Mouse (Mus musculus): ENCODE data around the gene Iqgap1. TPM values are rescaled to one million over a fixed set of nuclear protein-coding genes. Genes with fewer than 3 reads are reported as not detected.
"Not testable (repeated sequence)": the region's sequence is repeated elsewhere in the genome, so short reads cannot be mapped to it uniquely, and the experiment has no call there.

Gene Iqgap1
- polyA plus RNA-seq, 1 experiment from 2014 or later, result 20.2 TPM

DNA sequence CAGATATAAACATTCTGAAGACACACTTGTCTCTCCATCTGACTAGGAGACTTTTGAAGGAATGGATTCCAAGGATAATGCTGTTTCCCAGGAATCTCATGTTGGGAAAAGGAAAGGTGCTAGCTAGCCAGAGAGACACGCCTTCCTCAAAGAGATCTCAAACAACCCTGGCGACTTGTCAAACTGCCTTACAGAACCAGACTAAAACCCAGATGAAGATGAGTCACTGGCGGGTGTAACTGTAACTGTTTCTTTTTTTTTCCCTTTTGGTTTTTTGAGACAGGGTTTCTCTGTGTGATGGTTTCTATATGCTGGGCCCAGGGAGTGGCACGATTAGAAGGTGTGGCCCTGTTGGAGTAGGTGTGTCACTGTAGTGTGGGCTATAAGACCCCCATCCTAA, 15.2 kb upstream of the Iqgap1 start:
- no peak for ATAC-seq (ENCODE audit: low FRiP score, low read depth)
- Histone ChIP-seq H3K4me2 (no peak overlapping the region), H3K36me3 (no peaks in the 10 kb centered on the region), H3K4me3 (no peak overlapping the region), H3K27ac (replicated peaks) (no peak overlapping the region), H3K27me3 (no peaks in the 10 kb centered on the region), H3K9me3 (no peaks in the 10 kb centered on the region), H3K4me1 (replicated peaks) (no peaks in the 10 kb centered on the region), H3K9ac (no peak overlapping the region)
- WGBS, result 88% methylated on average over 4 of the region's 4 CpGs

DNA sequence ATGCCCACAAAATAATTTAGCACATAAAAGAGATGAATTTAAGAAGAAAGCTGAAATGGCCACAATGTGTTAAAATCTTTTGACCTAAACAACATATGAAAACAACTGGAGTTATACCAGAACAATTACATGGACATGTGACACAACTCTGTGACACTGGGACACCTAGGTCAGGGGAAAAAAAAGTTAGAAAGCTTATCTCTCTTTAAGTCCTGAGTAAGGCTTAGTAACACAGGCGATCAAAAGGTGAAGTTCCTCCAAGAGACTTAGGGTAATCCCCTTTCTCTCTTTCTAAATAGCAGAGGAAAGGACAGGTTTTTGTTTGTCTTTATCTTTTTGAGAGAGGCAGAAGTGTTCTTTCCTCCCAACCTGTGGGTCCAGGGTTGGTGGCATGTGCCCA, 14.5 kb upstream of the Iqgap1 start:
- no peak for ATAC-seq (ENCODE audit: low FRiP score, low read depth)
- Histone ChIP-seq H3K9me3 (no peaks in the 10 kb centered on the region), H3K27ac (replicated peaks) (no peak overlapping the region), H3K36me3 (no peaks in the 10 kb centered on the region), H3K4me1 (replicated peaks) (no peaks in the 10 kb centered on the region), H3K27me3 (no peaks in the 10 kb centered on the region), H3K4me3 (no peak overlapping the region), H3K4me2 (no peak overlapping the region), H3K9ac (no peak overlapping the region)
- 49% methylated on average over 1 of the region's 1 CpGs for WGBS

DNA sequence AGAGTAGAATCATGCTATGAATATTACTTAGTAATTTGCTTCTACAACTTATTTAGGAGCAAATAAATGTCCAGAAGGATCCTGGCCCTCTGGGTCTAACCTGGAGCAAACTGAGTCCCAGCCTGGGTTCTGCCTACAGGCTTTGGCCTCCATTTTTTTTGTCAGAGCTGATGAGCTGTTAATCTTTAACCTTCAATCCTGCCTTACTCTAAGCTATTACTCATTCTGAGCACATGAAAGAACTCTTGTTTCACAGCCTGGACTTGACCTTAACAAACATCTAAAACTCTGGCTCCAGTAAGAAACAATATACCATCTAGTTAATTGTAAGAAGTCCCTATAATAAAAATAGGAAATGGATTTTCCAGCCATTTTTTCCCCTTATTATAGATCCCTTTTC, 14.0 kb upstream of the Iqgap1 start:
- H3K9me3 ChIP-seq, result no peaks in the 10 kb centered on the region
- no peak overlapping the region for H3K27ac ChIP-seq (replicated peaks)
- no peak overlapping the region for H3K9ac ChIP-seq
- no peaks in the 10 kb centered on the region for H3K36me3 ChIP-seq
- H3K27me3 ChIP-seq, result no peaks in the 10 kb centered on the region
- no peak overlapping the region for H3K4me3 ChIP-seq
- ATAC-seq (ENCODE audit: low FRiP score, low read depth), result no peak
- H3K4me1 ChIP-seq (replicated peaks), result no peaks in the 10 kb centered on the region
- no peak overlapping the region for H3K4me2 ChIP-seq

DNA sequence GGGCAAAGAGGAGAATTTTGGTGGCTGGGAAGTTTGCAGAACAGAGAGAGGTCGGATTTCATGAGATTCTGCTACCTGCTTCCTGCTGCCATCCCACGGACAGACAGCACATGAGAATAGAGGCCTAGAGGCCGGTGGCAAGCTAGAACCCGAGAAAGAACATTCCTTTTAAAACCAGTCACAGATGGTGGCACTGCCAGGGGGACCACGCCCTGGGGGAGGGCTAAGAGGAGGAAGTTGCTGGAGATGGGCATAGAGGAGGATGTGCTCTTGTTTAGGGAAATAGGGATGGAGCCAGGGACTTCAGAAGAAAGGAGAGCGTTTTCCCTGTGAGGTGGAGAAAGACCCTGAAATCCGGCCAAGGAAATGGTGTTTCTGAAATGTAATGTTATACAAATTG, 12.5 kb upstream of the Iqgap1 start:
- Histone ChIP-seq H3K4me1 (replicated peaks) (no peaks in the 10 kb centered on the region), H3K4me2 (no peak overlapping the region), H3K27ac (replicated peaks) (no peak overlapping the region), H3K9me3 (no peaks in the 10 kb centered on the region), H3K4me3 (no peak overlapping the region), H3K27me3 (no peaks in the 10 kb centered on the region), H3K9ac (no peak overlapping the region), H3K36me3 (no peaks in the 10 kb centered on the region)
- 43% methylated on average over 7 of the region's 7 CpGs for WGBS
- no peak for ATAC-seq (ENCODE audit: low FRiP score, low read depth)

DNA sequence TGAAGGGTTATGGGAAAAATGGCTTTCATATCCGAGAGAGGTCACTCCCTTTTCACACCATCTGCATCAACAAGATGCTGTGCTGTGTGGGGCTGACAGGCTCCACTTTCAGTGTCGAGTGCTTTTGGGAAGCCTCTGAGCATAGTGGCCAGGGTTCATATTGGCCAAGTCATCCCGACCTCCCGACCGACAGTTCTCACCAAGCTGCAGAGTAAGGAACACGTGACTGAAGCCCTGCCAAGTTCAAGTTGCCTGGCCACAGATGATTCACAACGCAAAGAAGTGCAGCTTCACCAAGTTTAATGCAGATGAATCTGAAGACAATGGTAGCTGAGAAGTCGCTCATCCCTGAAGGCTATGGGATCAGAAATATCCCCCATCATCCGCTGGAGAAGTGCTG, 12.0 kb upstream of the Iqgap1 start:
- no peaks in the 10 kb centered on the region for H3K9me3 ChIP-seq
- no peaks in the 10 kb centered on the region for H3K27me3 ChIP-seq
- no peaks in the 10 kb centered on the region for H3K36me3 ChIP-seq
- WGBS, result 53% methylated on average over 9 of the region's 9 CpGs
- H3K4me1 ChIP-seq (replicated peaks), result peaks cover 3% of the 10 kb centered on the region
- no peak overlapping the region for H3K4me3 ChIP-seq
- ATAC-seq (ENCODE audit: low FRiP score, low read depth), result no peak
- H3K27ac ChIP-seq (replicated peaks), result no peak overlapping the region
- no peak overlapping the region for H3K4me2 ChIP-seq
- no peak overlapping the region for H3K9ac ChIP-seq

DNA sequence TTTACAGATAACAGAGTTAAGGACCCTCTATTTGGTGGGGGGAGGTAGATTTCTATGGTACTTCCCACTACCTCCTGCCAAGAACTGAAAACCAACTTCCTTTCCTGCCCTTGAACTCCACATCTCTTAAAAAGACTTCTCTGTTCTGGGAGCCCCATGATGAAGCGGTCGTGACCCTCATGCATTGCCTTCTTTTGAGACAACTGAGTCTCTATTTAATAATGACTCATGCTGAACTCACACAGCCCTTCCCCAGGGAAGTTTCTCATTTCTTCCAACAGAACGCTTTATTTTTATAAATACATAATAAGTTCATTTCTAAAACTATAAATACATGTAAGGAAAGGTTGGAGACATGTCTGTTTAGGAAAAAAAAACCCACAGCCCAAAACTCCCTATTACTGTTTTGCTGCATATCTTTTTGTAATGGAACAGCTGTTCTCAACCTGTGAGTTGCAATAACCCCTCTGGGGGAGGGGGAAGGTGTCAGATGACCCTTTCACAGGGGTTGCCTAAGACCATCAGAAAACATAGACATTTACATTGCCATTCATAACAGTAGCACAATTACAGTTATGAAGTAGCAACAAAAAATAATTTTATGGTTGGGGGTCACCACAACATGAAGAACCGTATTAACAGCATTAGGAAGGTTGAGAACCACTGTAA, 10.3 kb upstream of the Iqgap1 start:
- H3K4me1 ChIP-seq (replicated peaks), result peaks cover 3% of the 10 kb centered on the region
- no peak overlapping the region for H3K27ac ChIP-seq (replicated peaks)
- 76% methylated on average over 4 of the region's 4 CpGs for WGBS
- H3K4me2 ChIP-seq, result no peak overlapping the region
- no peaks in the 10 kb centered on the region for H3K36me3 ChIP-seq
- H3K4me3 ChIP-seq, result no peak overlapping the region
- no peak for ATAC-seq (ENCODE audit: low FRiP score, low read depth)
- H3K9ac ChIP-seq, result no peak overlapping the region
- no peaks in the 10 kb centered on the region for H3K9me3 ChIP-seq
- no peaks in the 10 kb centered on the region for H3K27me3 ChIP-seq

DNA sequence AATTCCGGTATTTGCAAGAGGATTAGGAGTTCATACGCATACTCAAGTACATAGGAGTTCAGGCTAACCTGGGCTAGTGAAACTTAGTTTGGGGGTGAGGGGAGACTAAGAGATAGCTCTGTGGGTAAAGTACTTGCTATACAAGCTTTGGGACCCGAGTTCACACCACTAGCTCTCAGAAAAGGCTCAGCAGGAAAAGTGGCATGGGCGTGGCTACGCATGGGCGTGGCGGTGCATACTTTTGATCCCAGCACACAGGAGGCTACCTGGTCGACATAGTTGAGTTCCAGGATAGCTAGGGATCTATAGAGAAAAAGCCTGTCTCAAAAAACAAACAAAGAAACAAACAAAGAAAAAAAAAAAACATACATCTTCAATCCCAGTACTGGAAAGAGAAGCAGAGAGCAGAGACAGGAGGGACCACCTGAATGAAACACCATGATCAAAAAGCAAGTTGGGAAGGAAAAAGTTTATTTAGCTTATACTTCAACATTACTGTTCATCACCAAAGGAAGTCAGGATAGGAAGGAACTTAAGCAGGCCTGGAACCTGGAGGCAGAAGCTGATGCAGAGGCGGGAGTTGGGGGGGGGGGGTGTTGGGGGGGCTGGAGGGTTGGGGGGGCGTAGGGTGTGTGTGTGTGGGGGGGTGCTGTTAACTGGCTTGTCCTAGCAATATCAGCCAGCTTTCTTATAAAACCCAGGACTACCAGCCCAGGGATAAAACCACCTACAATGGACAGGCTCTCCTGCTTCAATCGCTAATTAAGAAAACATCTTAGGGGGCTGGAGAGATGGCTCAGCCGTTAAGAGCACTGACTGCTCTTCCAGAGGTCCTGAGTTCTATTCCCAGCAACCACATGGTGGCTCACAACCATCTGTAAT, 8.1 kb upstream of the Iqgap1 start:
- no peak overlapping the region for H3K9ac ChIP-seq
- no peaks in the 10 kb centered on the region for H3K36me3 ChIP-seq
- peaks cover 3% of the 10 kb centered on the region for H3K4me1 ChIP-seq (replicated peaks)
- no peak overlapping the region for H3K4me3 ChIP-seq
- no peaks in the 10 kb centered on the region for H3K27me3 ChIP-seq
- no peaks in the 10 kb centered on the region for H3K9me3 ChIP-seq
- no peak overlapping the region for H3K4me2 ChIP-seq
- WGBS, result 47% methylated on average over 11 of the region's 12 CpGs
- ATAC-seq (ENCODE audit: low FRiP score, low read depth), result no peak
- no peak overlapping the region for H3K27ac ChIP-seq (replicated peaks)

DNA sequence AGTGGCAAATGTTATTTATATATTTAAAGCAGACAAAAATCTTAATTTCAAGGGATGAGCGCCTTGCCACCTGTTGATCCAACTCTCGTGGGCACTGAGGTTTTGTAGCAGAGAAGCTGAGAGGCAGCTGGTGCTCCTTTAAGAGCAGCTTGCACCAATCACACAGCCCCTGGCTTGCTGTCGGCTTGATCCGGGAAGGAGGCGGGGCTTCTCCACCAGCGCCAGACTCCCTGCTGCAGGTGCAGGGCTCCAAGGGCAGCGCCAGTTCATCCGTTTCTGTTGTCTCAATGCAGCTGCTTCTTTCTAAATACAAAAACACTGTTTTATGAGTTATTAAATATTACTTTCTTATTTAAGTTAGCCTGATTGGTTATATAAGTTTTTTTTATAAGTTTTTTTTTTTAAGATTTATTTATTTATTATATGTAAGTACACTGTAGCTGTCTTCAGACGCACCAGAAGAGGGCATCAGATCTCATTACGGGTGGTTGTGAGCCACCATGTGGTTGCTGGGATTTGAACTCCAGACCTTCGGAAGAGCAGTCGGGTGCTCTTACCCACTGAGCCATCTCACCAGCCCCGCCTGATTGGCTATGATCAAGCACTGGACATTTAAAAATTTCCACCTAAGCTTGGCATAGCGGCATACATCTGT, 7.3 kb upstream of the Iqgap1 start:
- not testable (repeated sequence) for ATAC-seq (ENCODE audit: low FRiP score, low read depth)

DNA sequence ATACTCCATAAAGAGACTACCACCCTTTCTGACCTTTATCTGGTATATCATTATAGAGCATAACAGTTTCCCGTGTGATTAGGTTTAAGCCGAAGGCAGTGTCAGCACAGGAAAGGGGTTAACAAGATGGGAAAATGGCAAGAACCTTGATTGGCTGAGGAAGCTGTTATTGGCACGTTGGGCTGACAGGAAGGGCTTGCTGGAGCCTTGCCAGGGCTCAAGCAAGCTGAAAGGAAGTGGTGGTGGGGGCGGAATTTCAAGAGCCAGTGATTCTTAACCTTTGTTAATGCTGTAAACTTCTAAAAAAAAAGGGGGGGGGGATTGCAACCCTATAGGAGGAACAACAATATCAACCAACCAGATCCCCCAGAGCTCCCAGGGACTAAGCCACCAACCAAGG, 6.4 kb upstream of the Iqgap1 start:
- WGBS, result 46% methylated on average over 4 of the region's 4 CpGs
- Histone ChIP-seq H3K9me3 (no peaks in the 10 kb centered on the region), H3K4me3 (no peak overlapping the region), H3K9ac (no peak overlapping the region), H3K27ac (replicated peaks) (no peak overlapping the region), H3K4me2 (no peak overlapping the region), H3K27me3 (no peaks in the 10 kb centered on the region), H3K36me3 (no peaks in the 10 kb centered on the region), H3K4me1 (replicated peaks) (peaks cover 3% of the 10 kb centered on the region)
- no peak for ATAC-seq (ENCODE audit: low FRiP score, low read depth)

More for the DNA sequence above, 7.3 kb upstream of the Iqgap1 start:
- not testable (repeated sequence) for H3K4me1 ChIP-seq (replicated peaks); H3K9ac ChIP-seq; H3K27ac ChIP-seq (replicated peaks); H3K9me3 ChIP-seq; H3K36me3 ChIP-seq; H3K27me3 ChIP-seq; H3K4me3 ChIP-seq
- whole genome bisulfite sequencing, result 15% methylated on average over 14 of the region's 14 CpGs
- peak overlapping the region; percentile 42 for H3K4me2 ChIP-seq

DNA sequence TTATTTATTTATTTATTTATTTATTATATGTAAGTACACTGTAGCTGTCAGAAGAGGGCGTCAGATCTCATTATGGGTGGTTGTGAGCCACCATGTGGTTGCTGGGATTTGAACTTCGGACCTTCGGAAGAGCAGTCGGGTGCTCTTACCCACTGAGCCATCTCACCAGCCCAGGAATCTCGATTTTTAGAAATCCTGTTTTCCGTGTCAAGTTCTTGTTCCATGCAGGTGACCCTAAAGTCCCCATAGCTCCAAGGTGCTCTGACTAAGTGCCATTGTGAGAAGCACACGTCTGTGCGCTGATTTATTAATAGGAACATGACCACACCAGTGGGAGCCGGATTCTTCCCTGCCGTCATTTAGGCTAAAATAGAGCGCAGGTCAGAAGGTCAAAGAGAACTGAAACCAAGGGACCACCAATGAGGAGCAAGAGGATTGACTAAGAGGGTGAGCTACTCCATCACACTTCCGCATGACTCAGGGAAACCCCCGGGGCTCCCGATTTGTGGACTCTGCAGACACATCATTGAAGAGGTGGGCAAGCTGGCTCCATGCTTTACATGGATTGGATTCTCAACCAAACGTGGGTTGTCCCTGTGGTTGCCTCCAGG, 4.5 kb upstream of the Iqgap1 start:
- no peak for ATAC-seq (ENCODE audit: low FRiP score, low read depth)
- Histone ChIP-seq H3K36me3 (no peaks in the 10 kb centered on the region), H3K4me1 (replicated peaks) (peaks cover 3% of the 10 kb centered on the region), H3K4me3 (no peak overlapping the region), H3K27me3 (no peaks in the 10 kb centered on the region), H3K27ac (replicated peaks) (no peak overlapping the region), H3K4me2 (no peak overlapping the region), H3K9me3 (no peaks in the 10 kb centered on the region), H3K9ac (no peak overlapping the region)
- 79% methylated on average over 15 of the region's 15 CpGs for WGBS

DNA sequence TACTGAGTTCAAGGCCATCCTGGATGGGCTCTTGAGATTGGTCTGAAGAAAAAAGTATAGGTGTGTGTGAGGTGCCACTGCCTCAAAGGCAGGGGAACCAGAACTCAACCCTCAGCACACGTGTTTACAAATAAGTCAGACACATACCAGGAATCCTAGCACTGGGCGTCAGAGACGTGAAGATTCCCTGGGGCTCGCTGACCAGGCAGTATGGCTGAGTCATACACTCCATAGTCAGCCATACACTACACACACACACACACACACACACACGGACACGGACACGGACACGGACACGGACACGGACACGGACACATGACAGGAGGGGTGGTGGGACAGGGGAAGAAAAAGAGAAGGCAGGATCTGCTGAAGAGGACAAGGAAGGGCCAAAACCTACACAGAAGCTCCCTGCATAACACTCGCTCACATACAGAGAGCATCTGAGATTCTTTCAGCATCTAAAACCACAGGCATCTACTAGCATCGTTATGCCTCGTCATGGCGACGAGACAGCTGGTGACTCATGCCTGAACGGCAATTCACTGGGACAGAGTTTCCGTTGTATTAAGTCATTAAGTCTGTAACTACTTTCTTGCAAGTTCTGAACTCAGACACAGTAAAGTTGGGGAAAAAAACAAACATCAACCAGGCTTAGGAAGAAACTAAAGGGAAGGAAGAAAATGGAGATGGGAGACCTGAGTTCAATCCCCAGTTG, 2.5 kb upstream of the Iqgap1 start:
- no peaks in the 10 kb centered on the region for H3K27me3 ChIP-seq
- no peak overlapping the region for H3K27ac ChIP-seq (replicated peaks)
- no peak for ATAC-seq (ENCODE audit: low FRiP score, low read depth)
- no peak overlapping the region for H3K4me2 ChIP-seq
- no peak overlapping the region for H3K9ac ChIP-seq
- no peaks in the 10 kb centered on the region for H3K9me3 ChIP-seq
- no peaks in the 10 kb centered on the region for H3K36me3 ChIP-seq
- 71% methylated on average over 18 of the region's 18 CpGs for WGBS
- peaks cover 3% of the 10 kb centered on the region for H3K4me1 ChIP-seq (replicated peaks)
- H3K4me3 ChIP-seq, result no peak overlapping the region

All from hindbrain, embryonic 15.5 days (tissue).